Mouse (Mus musculus): Measurements from ENCODE around the gene Ankrd9.

DNA sequence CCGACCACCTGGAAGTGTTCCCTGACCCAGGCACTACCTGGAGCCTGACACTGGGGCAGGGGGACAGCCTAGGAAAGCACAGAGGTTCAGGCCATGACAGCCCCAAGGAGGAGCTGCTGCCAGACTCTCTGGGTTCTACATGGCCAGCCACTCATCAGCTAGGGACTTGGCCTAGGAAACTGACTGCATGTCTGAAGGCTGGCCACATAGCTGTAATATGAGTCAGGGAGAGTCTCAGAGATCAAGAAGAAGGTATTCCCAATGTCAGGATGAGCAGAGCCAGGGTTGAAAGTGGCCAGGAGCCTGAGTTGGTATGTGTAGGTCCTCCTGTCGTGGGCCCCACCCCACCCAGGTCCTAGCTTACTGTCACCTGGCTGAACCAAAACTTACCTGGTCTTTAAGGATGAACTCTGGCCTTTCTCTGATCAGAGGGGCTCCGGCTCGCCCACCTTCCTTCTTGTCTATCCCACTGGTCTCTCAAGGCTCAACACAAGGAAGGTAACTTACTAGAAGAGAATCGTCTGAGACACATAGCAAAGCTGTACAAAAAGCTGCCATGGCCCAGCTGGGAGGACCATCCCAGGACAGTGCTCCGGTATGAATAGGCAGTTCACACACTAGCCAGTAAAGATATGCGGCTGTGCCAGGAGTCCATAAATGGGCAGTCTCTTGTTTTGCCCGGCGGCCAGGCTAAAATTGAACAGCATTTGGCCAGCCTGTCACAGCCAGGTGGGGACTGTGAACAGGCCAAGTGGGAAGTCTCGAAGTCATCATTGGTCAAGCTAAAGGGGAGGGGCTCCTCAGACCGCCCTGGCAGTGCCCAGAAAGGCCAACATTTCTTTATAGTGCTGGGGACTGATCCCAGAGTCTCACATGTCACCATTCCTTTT lies 7.9 kb upstream of the Ankrd9 start:
- TF ChIP-seq POLR2A (IDR thresholded peaks at IDR 0.05; ENCODE audit: low read depth, low read length) (no peak), CTCF (conservative IDR thresholded peaks at IDR 0.05; ENCODE audit: insufficient read depth, insufficient read length, low read depth, low read length) (no peak)

Data from kidney, adult 2 months (tissue).